Mouse (Mus musculus) duodenum, adult 2 months (tissue): ENCODE results near the gene Igfbp3. TPM values are rescaled to one million over a fixed set of nuclear protein-coding genes. Genes with fewer than 3 reads are reported as not detected.

Experiments
- polyA plus RNA-seq: library from polyadenylated mRNA; depleted of rRNA; stranded (reverse); fragments of >200 nt; gene quantifications from 2 replicates; pipeline ENCODE4 v1.2.3, GENCODE M21; 2012; ENCODE audit warnings: low replicate concordance; rRNA removed

Gene Igfbp3
- polyA plus RNA-seq = 69.7 and 115 TPM in 2 replicates

DNA sequence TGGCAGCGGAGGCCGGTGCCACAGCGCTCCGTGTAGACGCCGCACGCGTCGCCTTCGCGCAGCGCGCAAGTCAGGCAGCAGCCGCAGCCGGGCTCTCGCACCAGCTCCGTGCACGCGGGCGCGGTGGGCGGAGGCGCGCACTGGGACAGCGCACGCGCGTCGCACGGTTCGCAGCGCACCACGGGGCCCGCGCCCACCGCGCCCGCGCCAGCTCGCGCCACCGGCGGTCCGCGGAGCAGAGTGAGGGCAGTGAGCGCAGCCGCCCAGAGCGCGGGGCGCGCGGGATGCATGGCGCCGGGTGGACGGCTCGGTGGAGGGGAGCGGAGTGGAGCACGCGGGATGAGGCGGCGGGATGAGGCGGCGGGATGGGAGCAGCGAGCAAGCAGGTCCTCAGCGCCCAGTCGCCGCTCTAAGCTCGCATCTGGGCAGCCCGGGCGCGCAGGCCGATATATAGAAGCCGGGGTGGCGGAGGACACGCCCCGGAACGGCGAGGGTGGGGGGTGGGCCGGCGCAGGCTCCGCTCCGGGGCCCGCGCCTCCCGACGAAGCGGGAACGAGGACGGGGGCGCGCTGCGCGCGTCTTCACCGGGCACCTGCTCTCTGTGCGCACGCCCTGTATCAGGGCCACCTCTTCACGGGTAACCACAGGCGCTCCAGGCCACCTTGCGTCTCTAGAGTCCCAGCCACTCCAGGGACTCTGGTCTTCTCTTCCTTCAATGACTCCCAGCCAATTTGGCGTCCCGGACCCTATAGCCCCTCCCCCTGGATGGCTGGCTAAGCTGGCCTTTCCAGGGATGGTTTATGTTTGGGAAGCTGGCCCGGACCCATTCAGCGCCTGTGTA lies at the start of gene Igfbp3:
TSS of gene Igfbp3 (minus strand) at position 423 of the 841 bp plus-strand sequence.

DNA sequence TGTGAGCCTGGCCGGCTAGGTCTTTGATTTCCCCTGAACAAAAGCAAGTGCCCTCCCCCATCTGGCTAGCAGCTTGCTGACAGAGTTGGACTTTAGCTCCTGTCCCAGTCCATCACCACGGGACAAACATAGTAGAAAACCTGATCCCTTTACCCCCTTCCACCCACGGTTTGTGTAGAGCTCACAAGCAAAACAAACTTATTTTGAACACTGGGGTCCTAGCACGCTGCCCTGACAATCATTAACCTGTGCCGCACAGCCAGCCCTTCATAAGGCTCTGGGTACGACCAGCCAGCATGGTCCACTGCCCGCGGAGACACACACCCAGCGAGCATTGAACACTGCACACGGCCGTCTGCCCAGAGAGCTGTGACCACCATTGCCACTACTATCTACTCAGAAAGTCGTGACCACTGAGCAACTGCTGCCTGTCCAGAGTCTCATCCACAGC lies 16.2 kb downstream of the Igfbp3 start, which contains the start of gene Igfbp1:
TSS of gene Igfbp1 (plus strand) at position 292 of the 451 bp plus-strand sequence.

DNA sequence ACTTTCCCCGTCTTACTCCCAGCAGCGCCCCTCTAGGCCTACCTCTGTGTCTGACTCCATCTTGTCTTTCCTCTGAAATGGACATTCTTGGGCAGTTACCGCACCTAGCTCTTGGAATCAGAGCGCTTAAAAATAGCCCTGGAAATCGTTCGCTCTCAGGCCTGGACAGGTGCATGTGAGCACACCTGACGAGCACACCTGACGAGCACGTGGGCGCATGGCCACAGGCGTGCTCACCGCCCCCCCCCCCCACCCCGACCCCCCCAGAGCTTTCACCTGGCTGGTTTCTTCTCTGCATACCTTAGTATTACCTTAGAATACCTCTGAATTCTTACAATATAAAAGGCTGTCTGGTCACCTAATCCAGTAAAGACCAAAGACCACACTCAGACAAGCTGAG lies 25.3 kb downstream of the Igfbp3 start, which contains the start of gene Gm11985:
TSS of gene Gm11985 (minus strand) at position 101 of the 400 bp plus-strand sequence.

Other genes starting within 250 kb of the Igfbp3 start
- gene Adcy1, start 150.4 kb downstream of the Igfbp3 start, polyA plus RNA-seq = 0.24 and 1.0 TPM in 2 replicates
- not detected in 2 replicates for gene Gm11985, start 25.4 kb downstream of the Igfbp3 start, polyA plus RNA-seq
- gene Igfbp1, start 16.1 kb downstream of the Igfbp3 start, polyA plus RNA-seq = 0.06 TPM in 1 of 2 replicates, not detected in the other